Mouse (Mus musculus) cortical plate, adult 2 months (tissue): Measurements from ENCODE around the gene Actl6b.

Source experiments
- CTCF ChIP-seq: fragments of 200-500 bp; IDR thresholded peaks from 2 replicates; pipeline ENCODE4 v1.5.1; 2011; ENCODE audit warnings: mild to moderate bottlenecking, control low read depth, low read length; ENCODE audit not compliant: insufficient read depth; ENCODE audit errors: extremely low read depth
- POLR2A ChIP-seq: fragments of 200-500 bp; IDR thresholded peaks from 2 replicates; pipeline ENCODE4 v1.6.1; 2011; ENCODE audit warnings: mild to moderate bottlenecking, low read length, control low read depth; ENCODE audit not compliant: insufficient read depth; ENCODE audit errors: extremely low read depth

- TF ChIP-seq CTCF (no peak), POLR2A (no peak)
Observed at GRCm38 (mm10) chr5:137610548-137611244, 57.4 kb downstream of the Actl6b start.
